Comparison of ENCODE assay signal across 8 mouse cellular contexts in genomic region chr11:72265483-72265882, GRCm38 (mm10). TPM values are rescaled to one million over a fixed set of nuclear protein-coding genes. Genes with fewer than 3 reads are reported as not detected.
DNase-seq lines count a peak whose midpoint lies in the region; ATAC-seq and TF ChIP-seq lines count a peak whose summit lies in the region.

No protein-coding gene starts in this region.

- no peak for ATAC-seq in forebrain, embryonic 14.5 days
- ATAC-seq in intestine, postnatal 0 days, result no peak
- no peak for ATAC-seq in liver, postnatal 0 days

- peak overlapping the region; percentile 77; the same call in 1 of the 2 replicates for H3K4me2 ChIP-seq in forebrain, embryonic 14.5 days (ENCODE audit: low read length)
- H3K4me2 ChIP-seq in intestine, postnatal 0 days (replicated peaks; ENCODE audit: low read depth), result 0 out of 2 replicates have a peak overlapping the region, but pooled peaks have one; percentile 71
- H3K4me2 ChIP-seq in liver, postnatal 0 days (ENCODE audit: low read depth, low read length), result no peak overlapping the region

- H3K36me3 ChIP-seq in heart, embryonic 10.5 days, result no peaks in the 10 kb centered on the region
- no peaks in the 10 kb centered on the region for H3K36me3 ChIP-seq in forebrain, embryonic 14.5 days (ENCODE audit: control insufficient read depth, insufficient read depth, low read length)
- no peaks in the 10 kb centered on the region for H3K36me3 ChIP-seq in intestine, postnatal 0 days (ENCODE audit: control insufficient read depth, insufficient read depth)
- H3K36me3 ChIP-seq in liver, postnatal 0 days (replicated peaks; ENCODE audit: insufficient read depth, low read length), result no peaks in the 10 kb centered on the region

- H3K27me3 ChIP-seq in heart, embryonic 10.5 days (ENCODE audit: insufficient read depth, poor library complexity, severe bottlenecking), result peaks cover 62% of the 10 kb centered on the region
- H3K27me3 ChIP-seq in forebrain, embryonic 14.5 days (replicated peaks; ENCODE audit: control insufficient read depth, insufficient read depth, low read length), result peaks cover 18% of the 10 kb centered on the region
- H3K27me3 ChIP-seq in intestine, postnatal 0 days (replicated peaks; ENCODE audit: control insufficient read depth, insufficient read depth, low read length), result peaks cover 21% of the 10 kb centered on the region
- peaks cover 33% of the 10 kb centered on the region for H3K27me3 ChIP-seq in liver, postnatal 0 days (ENCODE audit: insufficient read depth, low read length)

- TF ChIP-seq EP300 in liver, postnatal 0 days (IDR thresholded peaks at IDR 0.05; ENCODE audit: low read depth), result no peak

- intact Hi-C loops in heart, postnatal 25 days (cut with DNase I), result no loop called here

- no peak overlapping the region; the same call in 1 of the 2 replicates for H3K9ac ChIP-seq in forebrain, embryonic 14.5 days (ENCODE audit: low read length)
- H3K9ac ChIP-seq in intestine, postnatal 0 days (ENCODE audit: low read depth, low read length), result no peak overlapping the region
- no peak overlapping the region for H3K9ac ChIP-seq in liver, postnatal 0 days (replicated peaks)

- no peaks in the 10 kb centered on the region for H3K9me3 ChIP-seq in heart, embryonic 10.5 days
- H3K9me3 ChIP-seq in forebrain, embryonic 14.5 days (replicated peaks; ENCODE audit: control insufficient read depth, low read length), result no peaks in the 10 kb centered on the region
- no peaks in the 10 kb centered on the region for H3K9me3 ChIP-seq in intestine, postnatal 0 days (ENCODE audit: control insufficient read depth)
- H3K9me3 ChIP-seq in liver, postnatal 0 days (ENCODE audit: low read length), result no peaks in the 10 kb centered on the region

- peak overlapping the region; percentile 64; the same call in 1 of the 2 replicates for H3K4me3 ChIP-seq in heart, embryonic 10.5 days
- no peak overlapping the region for H3K4me3 ChIP-seq in forebrain, embryonic 14.5 days (ENCODE audit: low read depth, low read length)
- no peak overlapping the region for H3K4me3 ChIP-seq in intestine, postnatal 0 days (ENCODE audit: low read depth, low read length)
- H3K4me3 ChIP-seq in liver, postnatal 0 days (ENCODE audit: low read depth, low read length), result no peak overlapping the region

- WGBS in heart, embryonic 10.5 days, result 9% methylated on average over 11 of the region's 11 CpGs
- 8% methylated on average over 11 of the region's 11 CpGs for WGBS in forebrain, embryonic 14.5 days
- 12% methylated on average over 11 of the region's 11 CpGs for WGBS in intestine, postnatal 0 days
- 10% methylated on average over 11 of the region's 11 CpGs for WGBS in liver, postnatal 0 days (ENCODE audit: insufficient replicate concordance)

- H3K4me1 ChIP-seq in heart, embryonic 10.5 days, result peaks cover 23% of the 10 kb centered on the region
- peaks cover 6% of the 10 kb centered on the region; the same call in 1 of the 2 replicates for H3K4me1 ChIP-seq in forebrain, embryonic 14.5 days (ENCODE audit: control insufficient read depth, insufficient read depth, low read length)
- H3K4me1 ChIP-seq in intestine, postnatal 0 days (replicated peaks; ENCODE audit: control insufficient read depth, insufficient read depth, low read length), result no peaks in the 10 kb centered on the region
- H3K4me1 ChIP-seq in liver, postnatal 0 days (ENCODE audit: insufficient read depth), result peaks cover 9% of the 10 kb centered on the region

- no peak overlapping the region for H3K27ac ChIP-seq in heart, embryonic 10.5 days
- no peak overlapping the region for H3K27ac ChIP-seq in forebrain, embryonic 14.5 days (ENCODE audit: low read depth, low read length)
- H3K27ac ChIP-seq in intestine, postnatal 0 days (ENCODE audit: low read depth, low read length), result no peak overlapping the region
- no peak overlapping the region for H3K27ac ChIP-seq in liver, postnatal 0 days (ENCODE audit: low read depth)

- no peak for TF ChIP-seq CTCF in intestine, postnatal 0 days (IDR thresholded peaks at IDR 0.05; ENCODE audit: low read depth)
- TF ChIP-seq CTCF in liver, postnatal 0 days (IDR thresholded peaks at IDR 0.05; ENCODE audit: low read depth), result no peak

- DNase-seq in heart, embryonic 10.5 days (ENCODE audit: low spot score), result no peak
- DNase-seq in heart, postnatal 25 days (ENCODE audit: low spot score), result no peak
- DNase-seq in brain, adult 2 months (ENCODE audit: low read depth, low spot score), result peak; percentile 53
- peak; percentile 12 for DNase-seq in forebrain, embryonic 14.5 days (ENCODE audit: low spot score)
- peak; percentile 17 for DNase-seq in neural tube, embryonic 10.5 days (ENCODE audit: extremely low spot score, low spot score)
- no peak for DNase-seq in kidney, adult 9 months
- DNase-seq in liver, postnatal 0 days, result no peak

RNA-seq across cellular contexts. Expression of gene Slc13a5, which starts 1.5 kb away (rescaled TPM):
- polyA plus RNA-seq in heart, embryonic 10.5 days (2016; fragmentation: Nextera tagmentation; extraction: Ambion mirVana), result 0.18 and 0.26 TPM in 2 replicates
- total RNA-seq in heart, postnatal 25 days (2021), result not detected
- 0.24 and 0.51 TPM in 2 replicates for polyA plus RNA-seq in forebrain, embryonic 14.5 days (2014; fragmentation: Nextera tagmentation; extraction: Ambion mirVana)
- 0.17 and 0.22 TPM in 2 replicates for polyA plus RNA-seq in intestine, postnatal 0 days (2015; fragmentation: Nextera tagmentation; extraction: Ambion mirVana)
- polyA plus RNA-seq in liver, postnatal 0 days (2015; fragmentation: Nextera tagmentation; extraction: Ambion mirVana), result not detected in 2 replicates

RNA-seq across cellular contexts. Expression of gene Xaf1, which starts 35.9 kb away (rescaled TPM):
- 1.5 and 1.6 TPM in 2 replicates for polyA plus RNA-seq in heart, embryonic 10.5 days (2016; fragmentation: Nextera tagmentation; extraction: Ambion mirVana)
- total RNA-seq in heart, postnatal 25 days (2021), result 10 to 100 TPM; 10.7 to 12.0 TPM
- polyA plus RNA-seq in forebrain, embryonic 14.5 days (2014; fragmentation: Nextera tagmentation; extraction: Ambion mirVana), result 1.1 TPM in 2 replicates
- polyA plus RNA-seq in intestine, postnatal 0 days (2015; fragmentation: Nextera tagmentation; extraction: Ambion mirVana), result 56.1 and 59.9 TPM in 2 replicates
- polyA plus RNA-seq in liver, postnatal 0 days (2015; fragmentation: Nextera tagmentation; extraction: Ambion mirVana), result 11.7 and 13.1 TPM in 2 replicates

RNA-seq across cellular contexts. Expression of gene Fbxo39, which starts 48.8 kb away (rescaled TPM):
- polyA plus RNA-seq in heart, embryonic 10.5 days (2016; fragmentation: Nextera tagmentation; extraction: Ambion mirVana), result not detected in 2 replicates
- not detected for total RNA-seq in heart, postnatal 25 days (2021)
- not detected in 2 replicates for polyA plus RNA-seq in forebrain, embryonic 14.5 days (2014; fragmentation: Nextera tagmentation; extraction: Ambion mirVana)
- not detected in 2 replicates for polyA plus RNA-seq in intestine, postnatal 0 days (2015; fragmentation: Nextera tagmentation; extraction: Ambion mirVana)
- polyA plus RNA-seq in liver, postnatal 0 days (2015; fragmentation: Nextera tagmentation; extraction: Ambion mirVana), result not detected in 2 replicates

RNA-seq across cellular contexts. Expression of gene Med31, which starts 50.1 kb away (rescaled TPM):
- 26.9 and 36.9 TPM in 2 replicates for polyA plus RNA-seq in heart, embryonic 10.5 days (2016; fragmentation: Nextera tagmentation; extraction: Ambion mirVana)
- 10 to 100 TPM; 10.4 to 10.6 TPM for total RNA-seq in heart, postnatal 25 days (2021)
- polyA plus RNA-seq in forebrain, embryonic 14.5 days (2014; fragmentation: Nextera tagmentation; extraction: Ambion mirVana), result 64.7 and 69.6 TPM in 2 replicates
- polyA plus RNA-seq in intestine, postnatal 0 days (2015; fragmentation: Nextera tagmentation; extraction: Ambion mirVana), result 23.9 and 25.5 TPM in 2 replicates
- 12.2 and 12.5 TPM in 2 replicates for polyA plus RNA-seq in liver, postnatal 0 days (2015; fragmentation: Nextera tagmentation; extraction: Ambion mirVana)

RNA-seq across cellular contexts. Expression of gene Txndc17, which starts 58.1 kb away (rescaled TPM):
- 161 and 183 TPM in 2 replicates for polyA plus RNA-seq in heart, embryonic 10.5 days (2016; fragmentation: Nextera tagmentation; extraction: Ambion mirVana)
- 10 to 100 TPM; 36.8 to 38.6 TPM for total RNA-seq in heart, postnatal 25 days (2021)
- polyA plus RNA-seq in forebrain, embryonic 14.5 days (2014; fragmentation: Nextera tagmentation; extraction: Ambion mirVana), result 118 and 131 TPM in 2 replicates
- polyA plus RNA-seq in intestine, postnatal 0 days (2015; fragmentation: Nextera tagmentation; extraction: Ambion mirVana), result 642 and 665 TPM in 2 replicates
- polyA plus RNA-seq in liver, postnatal 0 days (2015; fragmentation: Nextera tagmentation; extraction: Ambion mirVana), result 71.3 and 76.8 TPM in 2 replicates

Comparison
In these comparisons a context has a peak if more than half of its experiments do, and no peak if none do; other contexts are left out.
1. DNase-seq: peak in brain, adult 2 months (single experiment), forebrain, embryonic 14.5 days (single experiment) and neural tube, embryonic 10.5 days (single experiment); none in heart, embryonic 10.5 days (single experiment), heart, postnatal 25 days (single experiment), kidney, adult 9 months (single experiment) and liver, postnatal 0 days (single experiment).